Comparison of ENCODE assay signal across 8 mouse cellular contexts in genomic region chr17:33916847-33917655, GRCm38 (mm10). TPM values are rescaled to one million over a fixed set of nuclear protein-coding genes. Genes with fewer than 3 reads are reported as not detected.
DNase-seq lines count a peak whose midpoint lies in the region; ATAC-seq and TF ChIP-seq lines count a peak whose summit lies in the region.

No protein-coding gene starts in this region.

- TF ChIP-seq EP300 in liver, postnatal 0 days (IDR thresholded peaks at IDR 0.05; ENCODE audit: low read depth) = no peak

- no peak for ATAC-seq in hindbrain, embryonic 12.5 days (ENCODE audit: low FRiP score)
- ATAC-seq in liver, postnatal 0 days = no peak
- no peak for ATAC-seq in granulocyte monocyte progenitor cell, adult 5-6 weeks (replicated peaks; ENCODE audit: poor library complexity, severe bottlenecking)

- peaks cover 51% of the 10 kb centered on the region for H3K36me3 ChIP-seq in embryonic facial prominence, embryonic 10.5 days (replicated peaks)
- peaks cover 35% of the 10 kb centered on the region for H3K36me3 ChIP-seq in hindbrain, embryonic 12.5 days
- H3K36me3 ChIP-seq in liver, postnatal 0 days (replicated peaks; ENCODE audit: insufficient read depth, low read length) = peaks cover 47% of the 10 kb centered on the region

- 80% methylated on average over 31 of the region's 31 CpGs for WGBS in embryonic facial prominence, embryonic 10.5 days
- 75% methylated on average over 31 of the region's 31 CpGs for WGBS in hindbrain, embryonic 12.5 days
- WGBS in liver, postnatal 0 days (ENCODE audit: insufficient replicate concordance) = 84% methylated on average over 31 of the region's 31 CpGs

- intact Hi-C loops in left cerebral cortex, adult 2 months (cut with DNase I) = no loop called here
- intact Hi-C loops in left cerebral cortex, postnatal 36 days (cut with DNase I) = no loop called here

- H3K9ac ChIP-seq in hindbrain, embryonic 12.5 days = peak overlapping the region; percentile 23; the same call in 1 of the 2 replicates
- peak overlapping the region; percentile 59 for H3K9ac ChIP-seq in liver, postnatal 0 days (replicated peaks)

- peak overlapping the region; percentile 56 for H3K4me3 ChIP-seq in left cerebral cortex, adult 2 months
- peak overlapping the region; percentile 73 for H3K4me3 ChIP-seq in embryonic facial prominence, embryonic 10.5 days
- H3K4me3 ChIP-seq in hindbrain, embryonic 12.5 days = peak overlapping the region; percentile 56
- H3K4me3 ChIP-seq in liver, postnatal 0 days (ENCODE audit: low read depth, low read length) = peak overlapping the region; percentile 73

- no peak overlapping the region for H3K27ac ChIP-seq in left cerebral cortex, adult 2 months
- peak overlapping the region; percentile 36; the same call in 1 of the 2 replicates for H3K27ac ChIP-seq in embryonic facial prominence, embryonic 10.5 days (replicated peaks)
- H3K27ac ChIP-seq in hindbrain, embryonic 12.5 days = no peak overlapping the region
- no peak overlapping the region for H3K27ac ChIP-seq in liver, postnatal 0 days (ENCODE audit: low read depth)

- H3K4me1 ChIP-seq in embryonic facial prominence, embryonic 10.5 days = peaks cover 70% of the 10 kb centered on the region
- peaks cover 45% of the 10 kb centered on the region for H3K4me1 ChIP-seq in hindbrain, embryonic 12.5 days
- peaks cover 27% of the 10 kb centered on the region for H3K4me1 ChIP-seq in liver, postnatal 0 days (ENCODE audit: insufficient read depth)

- H3K27me3 ChIP-seq in embryonic facial prominence, embryonic 10.5 days (replicated peaks; ENCODE audit: low read depth, poor library complexity, severe bottlenecking) = peaks cover 10% of the 10 kb centered on the region; the same call in 1 of the 2 replicates
- H3K27me3 ChIP-seq in hindbrain, embryonic 12.5 days = 0 out of 2 replicates have a peak, but pooled peaks cover 9% of the 10 kb centered on the region
- H3K27me3 ChIP-seq in liver, postnatal 0 days (ENCODE audit: insufficient read depth, low read length) = no peaks in the 10 kb centered on the region

- no peak for DNase-seq in left cerebral cortex, adult 2 months (ENCODE audit: extremely low spot score in 1 of 2, low spot score in 2 of 2)
- no peak for DNase-seq in left cerebral cortex, postnatal 36 days (ENCODE audit: low spot score in 2 of 2)
- peak; percentile 17 for DNase-seq in embryonic facial prominence, embryonic 10.5 days (ENCODE audit: low spot score)
- no peak for DNase-seq in liver, postnatal 0 days
- no peak for DNase-seq in ovary, postnatal 36 days (ENCODE audit: low spot score)
- no peak for DNase-seq in right cerebral cortex, postnatal 4 days

- no peak for TF ChIP-seq CTCF in left cerebral cortex, adult 2 months (IDR thresholded peaks at IDR 0.05)
- no peak for TF ChIP-seq CTCF in liver, postnatal 0 days (IDR thresholded peaks at IDR 0.05; ENCODE audit: low read depth)

- H3K4me2 ChIP-seq in hindbrain, embryonic 12.5 days (replicated peaks) = peak overlapping the region; percentile 46
- H3K4me2 ChIP-seq in liver, postnatal 0 days (ENCODE audit: low read depth, low read length) = peak overlapping the region; percentile 91

- H3K9me3 ChIP-seq in embryonic facial prominence, embryonic 10.5 days = no peaks in the 10 kb centered on the region
- no peaks in the 10 kb centered on the region for H3K9me3 ChIP-seq in hindbrain, embryonic 12.5 days (replicated peaks)
- no peaks in the 10 kb centered on the region for H3K9me3 ChIP-seq in liver, postnatal 0 days (ENCODE audit: low read length)

RNA-seq across cellular contexts. Expression of gene Zbtb22, which starts 1.3 kb away (rescaled TPM):
- 10 to 100 TPM; 35.8 to 36.0 TPM for total RNA-seq in left cerebral cortex, adult 2 months (2021)
- 10 to 100 TPM; 29.4 to 40.1 TPM for total RNA-seq in left cerebral cortex, postnatal 36 days (2021)
- 19.6 and 21.1 TPM in 2 replicates for polyA plus RNA-seq in embryonic facial prominence, embryonic 10.5 days (2016; fragmentation: Nextera tagmentation; extraction: Ambion mirVana)
- polyA plus RNA-seq in hindbrain, embryonic 12.5 days (2016; fragmentation: Nextera tagmentation; extraction: Ambion mirVana) = 21.7 and 25.5 TPM in 2 replicates
- 7.1 and 7.9 TPM in 2 replicates for polyA plus RNA-seq in liver, postnatal 0 days (2015; fragmentation: Nextera tagmentation; extraction: Ambion mirVana)
- total RNA-seq in granulocyte monocyte progenitor cell, adult 5-6 weeks (2014; fragmentation: Nextera tagmentation) = 11.9 and 22.0 TPM in 2 replicates
- 16.8 and 23.9 TPM in 2 replicates for total RNA-seq in granulocyte monocyte progenitor cell, adult 5-6 weeks (2017)

RNA-seq across cellular contexts. Expression of gene Tapbp, which starts 1.4 kb away (rescaled TPM):
- total RNA-seq in left cerebral cortex, adult 2 months (2021) = 10 to 100 TPM; 41.3 to 44.2 TPM
- 10 to 100 TPM; 35.0 to 38.3 TPM for total RNA-seq in left cerebral cortex, postnatal 36 days (2021)
- 9.9 and 11.8 TPM in 2 replicates for polyA plus RNA-seq in embryonic facial prominence, embryonic 10.5 days (2016; fragmentation: Nextera tagmentation; extraction: Ambion mirVana)
- 23.9 and 27.6 TPM in 2 replicates for polyA plus RNA-seq in hindbrain, embryonic 12.5 days (2016; fragmentation: Nextera tagmentation; extraction: Ambion mirVana)
- 47.0 and 47.9 TPM in 2 replicates for polyA plus RNA-seq in liver, postnatal 0 days (2015; fragmentation: Nextera tagmentation; extraction: Ambion mirVana)
- total RNA-seq in granulocyte monocyte progenitor cell, adult 5-6 weeks (2014; fragmentation: Nextera tagmentation) = 68.2 and 76.8 TPM in 2 replicates
- total RNA-seq in granulocyte monocyte progenitor cell, adult 5-6 weeks (2017) = 48.0 and 57.7 TPM in 2 replicates

RNA-seq across cellular contexts. Expression of gene Daxx, which starts 7.8 kb away (rescaled TPM):
- total RNA-seq in left cerebral cortex, adult 2 months (2021) = 10 to 100 TPM; 25.5 to 27.7 TPM
- total RNA-seq in left cerebral cortex, postnatal 36 days (2021) = 10 to 100 TPM; 29.9 to 32.9 TPM
- 80.0 and 84.9 TPM in 2 replicates for polyA plus RNA-seq in embryonic facial prominence, embryonic 10.5 days (2016; fragmentation: Nextera tagmentation; extraction: Ambion mirVana)
- polyA plus RNA-seq in hindbrain, embryonic 12.5 days (2016; fragmentation: Nextera tagmentation; extraction: Ambion mirVana) = 55.5 and 61.2 TPM in 2 replicates
- polyA plus RNA-seq in liver, postnatal 0 days (2015; fragmentation: Nextera tagmentation; extraction: Ambion mirVana) = 12.6 and 13.0 TPM in 2 replicates
- 44.7 and 55.1 TPM in 2 replicates for total RNA-seq in granulocyte monocyte progenitor cell, adult 5-6 weeks (2014; fragmentation: Nextera tagmentation)
- total RNA-seq in granulocyte monocyte progenitor cell, adult 5-6 weeks (2017) = 22.4 and 40.6 TPM in 2 replicates

RNA-seq across cellular contexts. Expression of gene Platr17, which starts 12.1 kb away (rescaled TPM):
- total RNA-seq in left cerebral cortex, adult 2 months (2021) = not detected
- total RNA-seq in left cerebral cortex, postnatal 36 days (2021) = under 1 TPM; 0.70 to 0.96 TPM
- 0.27 and 0.45 TPM in 2 replicates for polyA plus RNA-seq in embryonic facial prominence, embryonic 10.5 days (2016; fragmentation: Nextera tagmentation; extraction: Ambion mirVana)
- polyA plus RNA-seq in hindbrain, embryonic 12.5 days (2016; fragmentation: Nextera tagmentation; extraction: Ambion mirVana) = 0.30 TPM in 1 of 2 replicates, not detected in the other
- 0.41 and 0.54 TPM in 2 replicates for polyA plus RNA-seq in liver, postnatal 0 days (2015; fragmentation: Nextera tagmentation; extraction: Ambion mirVana)
- total RNA-seq in granulocyte monocyte progenitor cell, adult 5-6 weeks (2014; fragmentation: Nextera tagmentation) = 0.98 and 1.4 TPM in 2 replicates
- total RNA-seq in granulocyte monocyte progenitor cell, adult 5-6 weeks (2017) = 0.46 TPM in 1 of 2 replicates, not detected in the other

RNA-seq across cellular contexts. Expression of gene Rgl2, which starts 12.3 kb away (rescaled TPM):
- total RNA-seq in left cerebral cortex, adult 2 months (2021) = 10 to 100 TPM; 63.4 to 74.3 TPM
- 10 to 100 TPM; 46.9 to 71.0 TPM for total RNA-seq in left cerebral cortex, postnatal 36 days (2021)
- polyA plus RNA-seq in embryonic facial prominence, embryonic 10.5 days (2016; fragmentation: Nextera tagmentation; extraction: Ambion mirVana) = 40.2 and 41.0 TPM in 2 replicates
- 63.1 and 64.1 TPM in 2 replicates for polyA plus RNA-seq in hindbrain, embryonic 12.5 days (2016; fragmentation: Nextera tagmentation; extraction: Ambion mirVana)
- polyA plus RNA-seq in liver, postnatal 0 days (2015; fragmentation: Nextera tagmentation; extraction: Ambion mirVana) = 6.8 and 7.4 TPM in 2 replicates
- total RNA-seq in granulocyte monocyte progenitor cell, adult 5-6 weeks (2014; fragmentation: Nextera tagmentation) = 44.6 and 78.3 TPM in 2 replicates
- total RNA-seq in granulocyte monocyte progenitor cell, adult 5-6 weeks (2017) = 35.5 and 35.8 TPM in 2 replicates
